Mouse (Mus musculus): ENCODE data around the gene Mapk12.

GRCm38 (mm10) chr15:89170102-89170501, 29.6 kb upstream of the Mapk12 start:
- TF ChIP-seq POLR2A (IDR thresholded peaks at IDR 0.05; ENCODE audit: insufficient read length, low read depth) (no peak), E2F4 (IDR thresholded peaks at IDR 0.05; ENCODE audit: insufficient read depth) (no peak), MAX (IDR thresholded peaks at IDR 0.05; ENCODE audit: low read depth) (no peak), MYOD1 (IDR thresholded peaks at IDR 0.05; ENCODE audit: control insufficient read depth in 1 of 3, insufficient read length in 2 of 3, low read depth in 2 of 3) (no peak), POLR2AphosphoS2 (IDR thresholded peaks at IDR 0.05; ENCODE audit: insufficient read length, low read depth) (no peak)
